Mouse (Mus musculus) ES-E14 (cell line): ENCODE measurements at regions not wholly inside any gene's neighbourhood (a gene's known extent, or its start where the extent isn't known, plus 50 kb on each side); places are given as distances from the start of the nearest gene placed in this dataset.

ENCODE experiments used
- CHD2 ChIP-seq: IDR thresholded peaks from 2 replicates; pipeline ENCODE4 v1.6.1; 2014; ENCODE audit warnings: mild to moderate bottlenecking, low read depth, low read length, inconsistent platforms
- HCFC1 ChIP-seq: IDR thresholded peaks from 2 replicates; pipeline ENCODE4 v1.6.1; 2012; ENCODE audit warnings: low read length, inconsistent platforms, borderline replicate concordance; ENCODE audit not compliant: insufficient read depth
- MAFK ChIP-seq: IDR thresholded peaks from 2 replicates; pipeline ENCODE4 v1.6.1; 2014; ENCODE audit warnings: mild to moderate bottlenecking, low read depth, low read length, inconsistent platforms; ENCODE audit not compliant: insufficient read depth
- ZC3H11A ChIP-seq: IDR thresholded peaks from 2 replicates; pipeline ENCODE4 v1.6.1; 2012; ENCODE audit warnings: low read depth, mild to moderate bottlenecking, inconsistent platforms, low read length, borderline replicate concordance
- ZNF384 ChIP-seq: IDR thresholded peaks from 2 replicates; pipeline ENCODE4 v1.6.1; 2012; ENCODE audit warnings: low read depth, low read length, inconsistent platforms

- TF ChIP-seq MAFK (no peak), ZNF384 (no peak), HCFC1 (no peak), CHD2 (no peak), ZC3H11A (no peak)
Measured at GRCm38 (mm10) chr10:70800736-70801306, 145.1 kb upstream of the Phyhipl start.
